Mouse (Mus musculus) embryonic fibroblast, embryonic 13.5 days (primary cell): Measurements from ENCODE around the gene Ufsp2. TPM values are rescaled to one million over a fixed set of nuclear protein-coding genes. Genes with fewer than 3 reads are reported as not detected.
A peak's percentile ranks its signal among the peaks of the same experiment; 100 is the strongest.

Experiments
- H3K27ac ChIP-seq: 2 replicates; pipeline ENCODE4 v1.5.1; 2012; ENCODE audit warnings: low read length, control low read depth, inconsistent platforms; ENCODE audit not compliant: insufficient read depth
- H3K4me1 ChIP-seq: 2 replicates; pipeline ENCODE4 v1.6.1; 2011; ENCODE audit warnings: low read length; ENCODE audit not compliant: control insufficient read depth, insufficient read depth
- H3K4me3 ChIP-seq: 2 replicates; pipeline ENCODE4 v1.5.1; 2011; ENCODE audit warnings: mild to moderate bottlenecking, control low read depth, low read length; ENCODE audit not compliant: insufficient read depth
- CTCF ChIP-seq: IDR thresholded peaks from 2 replicates; pipeline ENCODE4 v1.5.1; 2011; ENCODE audit warnings: mild to moderate bottlenecking, control low read depth, low read length, moderate library complexity, borderline replicate concordance; ENCODE audit not compliant: insufficient read depth
- POLR2A ChIP-seq: IDR thresholded peaks from 2 replicates; pipeline ENCODE4 v1.6.1; 2011; ENCODE audit warnings: low read depth, mild to moderate bottlenecking, control low read depth, low read length, moderate library complexity
- polyA plus RNA-seq: library from polyadenylated mRNA; stranded (reverse); fragments of >200 nt; gene quantifications from 2 replicates; pipeline ENCODE4 v1.2.4, GENCODE M21; 2011; ENCODE audit warnings: low read depth; ENCODE audit not compliant: missing spikeins, insufficient read length

Gene Ufsp2
- 75.3 and 87.8 TPM in 2 replicates for polyA plus RNA-seq

GRCm38 (mm10) chr8:45975126-45975836 lies at the start of gene Ufsp2, which contains the start of gene 1700029J07Rik:
Gene Ufsp2 (plus strand): TSS chr8:45975528.
Gene 1700029J07Rik (minus strand): TSS chr8:45975252.
- Histone ChIP-seq H3K4me1 (peaks cover 6% of the 10 kb centered on the region; the same call in 1 of the 2 replicates), H3K27ac (peak within 1 kb of the TSS; percentile 15), H3K4me3 (peak within 1 kb of the TSS; percentile 77)
- no peak for TF ChIP-seq CTCF
- TF ChIP-seq POLR2A: peak; percentile 79

GRCm38 (mm10) chr8:45934582-45935014 lies 40.7 kb upstream of the Ufsp2 start, which contains the start of gene Ccdc110:
Gene Ccdc110 (plus strand): TSS chr8:45934619.
- no peak within 1 kb of the TSS for H3K27ac ChIP-seq

GRCm38 (mm10) chr8:45936986-45937385 lies 38.3 kb upstream of the Ufsp2 start:
- H3K4me1 ChIP-seq: no peaks in the 10 kb centered on the region
- no peak for TF ChIP-seq POLR2A
- no peak for TF ChIP-seq CTCF
- H3K27ac ChIP-seq: no peak overlapping the region
- no peak overlapping the region for H3K4me3 ChIP-seq

More at GRCm38 (mm10) chr8:45934582-45935014, 40.7 kb upstream of the Ufsp2 start, which contains the start of gene Ccdc110:
- TF ChIP-seq CTCF: peak; percentile 100
- TF ChIP-seq POLR2A: no peak
- Histone ChIP-seq H3K4me1 (no peaks in the 10 kb centered on the region), H3K4me3 (peak within 1 kb of the TSS; percentile 26)

GRCm38 (mm10) chr8:45946283-45946682 lies 29.0 kb upstream of the Ufsp2 start:
- TF ChIP-seq CTCF (no peak), POLR2A (no peak)
- H3K27ac ChIP-seq: no peak overlapping the region
- H3K4me3 ChIP-seq: no peak overlapping the region
- H3K4me1 ChIP-seq: no peaks in the 10 kb centered on the region

GRCm38 (mm10) chr8:45950622-45951021 lies 24.7 kb upstream of the Ufsp2 start:
- Histone ChIP-seq H3K4me1 (no peaks in the 10 kb centered on the region), H3K4me3 (no peak overlapping the region), H3K27ac (no peak overlapping the region)
- TF ChIP-seq POLR2A (no peak), CTCF (no peak)

GRCm38 (mm10) chr8:45970894-45971293 lies 4.4 kb upstream of the Ufsp2 start:
- TF ChIP-seq CTCF: no peak
- TF ChIP-seq POLR2A: no peak
- H3K4me3 ChIP-seq: no peak overlapping the region
- H3K27ac ChIP-seq: no peak overlapping the region
- H3K4me1 ChIP-seq: 0 out of 2 replicates have a peak, but pooled peaks cover 3% of the 10 kb centered on the region

- TF ChIP-seq POLR2A (no peak), CTCF (no peak)
- Histone ChIP-seq H3K4me1 (peaks cover 6% of the 10 kb centered on the region; the same call in 1 of the 2 replicates), H3K4me3 (no peak overlapping the region), H3K27ac (no peak overlapping the region)
Measured at GRCm38 (mm10) chr8:45973988-45974505, 1.3 kb upstream of the Ufsp2 start.

- Histone ChIP-seq H3K27ac (no peak overlapping the region), H3K4me1 (peaks cover 6% of the 10 kb centered on the region; the same call in 1 of the 2 replicates), H3K4me3 (peak overlapping the region; percentile 77)
- TF ChIP-seq CTCF (no peak), POLR2A (no peak)
Measured at GRCm38 (mm10) chr8:45975837-45976468, 625 bp downstream of the Ufsp2 start.

GRCm38 (mm10) chr8:45986665-45987064 lies 11.3 kb downstream of the Ufsp2 start:
- Histone ChIP-seq H3K27ac (no peak overlapping the region), H3K4me3 (no peak overlapping the region), H3K4me1 (peaks cover 7% of the 10 kb centered on the region)
- TF ChIP-seq POLR2A: no peak
- TF ChIP-seq CTCF: no peak
